Mouse (Mus musculus) E14TG2a.4 (cell line): ENCODE measurements around the gene Arih1.

Experiments used
- CTCF ChIP-seq: conservative IDR thresholded peaks from 2 replicates; pipeline ENCODE4 v1.5.1; 2014; ENCODE audit warnings: low read length
- NANOG ChIP-seq: IDR thresholded peaks from 2 replicates; pipeline ENCODE4 v1.6.1; 2014; ENCODE audit warnings: borderline replicate concordance, low read length, mixed read lengths
- POU5F1 ChIP-seq: IDR thresholded peaks from 2 replicates; pipeline ENCODE4 v1.6.1; 2014; ENCODE audit warnings: low read length, borderline replicate concordance

DNA sequence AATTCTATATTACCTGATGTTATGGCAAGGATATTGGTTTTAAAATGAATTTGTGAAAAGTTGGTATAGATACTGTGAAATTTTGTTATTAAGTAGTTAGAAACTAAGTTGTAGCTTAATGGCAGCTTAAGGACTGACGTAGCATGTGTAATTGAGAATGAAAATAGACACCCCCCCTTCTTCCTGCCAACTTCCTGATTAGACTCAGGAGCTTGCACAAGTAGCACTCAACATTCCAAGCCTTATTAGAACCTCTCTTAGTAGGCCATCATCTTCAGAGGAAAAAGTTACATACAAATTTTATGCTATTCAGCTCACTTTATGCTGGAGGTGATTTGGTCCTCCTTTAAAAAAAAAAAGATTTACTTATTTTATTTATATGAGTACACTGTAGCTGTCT lies 22.1 kb downstream of the Arih1 start:
- TF ChIP-seq CTCF (no peak), NANOG (no peak), POU5F1 (no peak)
